Mouse (Mus musculus) testis, adult 2 months (tissue): ENCODE data around the gene Gm13279. TPM values are rescaled to one million over a fixed set of nuclear protein-coding genes. Genes with fewer than 3 reads are reported as not detected.
"Not testable (repeated sequence)": the region's sequence is repeated elsewhere in the genome, so short reads cannot be mapped to it uniquely, and the experiment has no call there.

ENCODE experiments used
- H3K27ac ChIP-seq: fragments of 200-500 bp; 2 replicates; pipeline ENCODE4 v1.5.1; 2012; ENCODE audit warnings: low read depth, low read length; ENCODE audit not compliant: control insufficient read depth, insufficient read depth
- H3K27me3 ChIP-seq: fragments of 200-500 bp; 2 replicates; pipeline ENCODE4 v1.6.1; 2012; ENCODE audit warnings: mild to moderate bottlenecking, low read length, moderate library complexity; ENCODE audit not compliant: control insufficient read depth, insufficient read depth
- H3K36me3 ChIP-seq: fragments of 200-500 bp; 2 replicates; pipeline ENCODE4 v1.6.1; 2012; ENCODE audit warnings: mild to moderate bottlenecking, low read length; ENCODE audit not compliant: control insufficient read depth, insufficient read depth
- H3K4me1 ChIP-seq: fragments of 200-500 bp; 2 replicates; pipeline ENCODE4 v1.6.1; 2012; ENCODE audit warnings: low read length; ENCODE audit not compliant: control insufficient read depth, insufficient read depth
- H3K4me3 ChIP-seq: fragments of 200-500 bp; 2 replicates; pipeline ENCODE4 v1.5.1; 2012; ENCODE audit warnings: low read depth, mild to moderate bottlenecking, low read length, moderate library complexity, mixed read lengths; ENCODE audit not compliant: control insufficient read depth
- CTCF ChIP-seq: fragments of 200-500 bp; IDR thresholded peaks from 2 replicates; pipeline ENCODE4 v1.5.1; 2012; ENCODE audit warnings: low read depth, mild to moderate bottlenecking, inconsistent platforms, low read length, moderate library complexity; ENCODE audit not compliant: control insufficient read depth, insufficient read depth, insufficient replicate concordance
- POLR2A ChIP-seq: fragments of 200-500 bp; IDR thresholded peaks from 2 replicates; pipeline ENCODE4 v1.6.1; 2012; ENCODE audit warnings: low read depth, mild to moderate bottlenecking, inconsistent platforms, low read length, moderate library complexity; ENCODE audit not compliant: control insufficient read depth
- polyA plus RNA-seq: library from polyadenylated mRNA; depleted of rRNA; stranded (reverse); fragments of >200 nt; gene quantifications from 2 replicates; pipeline ENCODE4 v1.2.3, GENCODE M21; 2012; rRNA removed

Gm13279 gene
- not detected in 2 replicates for polyA plus RNA-seq

- H3K36me3 ChIP-seq, H3K27ac ChIP-seq, H3K4me1 ChIP-seq, H3K4me3 ChIP-seq, H3K27me3 ChIP-seq: not testable (repeated sequence)
Observed at GRCm38 (mm10) chr4:88797097-88797496, at the start of gene Gm13279. Gm13279 (plus strand) TSS chr4:88797397.

- TF ChIP-seq CTCF: no peak
- no peak for TF ChIP-seq POLR2A
- H3K4me1 ChIP-seq: no peaks in the 10 kb centered on the region
- no peaks in the 10 kb centered on the region for H3K27me3 ChIP-seq
- H3K27ac ChIP-seq: no peak overlapping the region
- H3K36me3 ChIP-seq: no peaks in the 10 kb centered on the region
- H3K4me3 ChIP-seq: no peak overlapping the region
Observed at GRCm38 (mm10) chr4:88749926-88750325, 47.3 kb upstream of the Gm13279 start.

DNA sequence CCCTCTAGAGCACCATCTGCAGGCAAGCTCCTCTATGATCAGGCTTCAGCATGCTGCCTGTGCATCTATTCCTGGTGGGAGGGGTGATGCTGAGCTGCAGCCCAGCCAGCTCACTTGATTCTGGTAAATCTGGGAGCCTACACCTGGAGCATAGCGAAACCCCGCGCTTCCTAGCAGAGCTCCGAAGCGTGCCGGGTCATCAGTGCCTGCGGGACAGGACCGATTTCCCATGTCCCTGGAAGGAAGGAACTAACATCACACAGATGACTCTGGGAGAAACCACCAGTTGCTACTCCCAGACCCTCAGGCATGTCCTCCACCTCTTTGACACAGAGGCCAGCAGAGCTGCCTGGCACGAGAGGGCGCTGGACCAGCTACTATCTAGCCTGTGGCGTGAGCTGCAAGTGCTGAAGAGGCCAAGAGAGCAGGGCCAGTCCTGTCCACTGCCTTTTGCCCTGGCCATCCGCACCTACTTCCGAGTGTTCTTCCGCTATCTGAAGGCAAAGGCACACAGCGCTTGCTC lies 42.3 kb upstream of the Gm13279 start, which contains the start of gene Gm13271:
Gm13271 (plus strand) TSS at position 51 of the 523 bp plus-strand sequence.
- H3K4me1 ChIP-seq: not testable (repeated sequence)

DNA sequence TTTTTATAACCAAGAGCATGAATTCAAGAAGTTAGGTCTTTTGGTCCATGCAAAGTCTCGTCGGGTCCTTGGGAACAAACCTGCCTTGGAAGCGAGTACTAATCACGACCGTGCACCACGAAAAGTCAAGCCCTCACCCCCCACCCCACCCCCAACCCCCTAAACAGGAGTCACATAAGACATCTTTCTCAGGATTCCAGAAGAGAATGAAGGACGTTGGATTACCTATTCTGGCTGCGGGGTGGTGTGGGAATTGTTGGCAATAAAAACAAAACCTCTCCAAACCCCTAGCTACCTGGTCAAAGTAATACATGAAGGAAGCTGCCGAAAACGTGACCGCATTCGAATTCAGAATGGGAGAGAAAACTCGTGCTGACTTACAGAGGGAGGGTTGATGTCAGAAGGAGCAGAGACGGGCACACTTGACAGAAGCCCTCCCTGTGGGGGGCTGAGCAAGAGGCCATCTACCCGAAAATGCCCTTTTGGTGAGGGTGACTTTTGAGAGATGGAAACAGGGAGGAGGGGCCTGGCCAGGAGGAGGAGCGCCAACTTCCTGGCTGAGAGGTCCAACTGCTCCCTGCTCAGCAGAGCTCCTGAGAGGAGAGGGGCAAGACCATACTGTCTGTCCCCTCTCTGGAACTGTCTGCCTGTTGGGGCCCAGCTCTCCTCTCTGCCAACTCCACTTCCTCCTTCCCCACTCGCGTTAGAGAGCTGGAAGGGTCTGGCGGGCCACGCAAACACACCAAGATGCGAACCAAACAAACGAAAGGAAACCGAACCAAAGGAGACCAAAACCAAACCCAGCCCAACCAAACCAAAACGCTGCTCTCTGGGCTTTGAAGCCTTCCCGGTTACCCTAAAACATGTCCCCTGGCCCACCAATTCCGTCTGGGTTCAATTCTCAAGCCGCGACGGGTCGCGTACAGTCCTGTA lies 40.4 kb upstream of the Gm13279 start:
- Histone ChIP-seq H3K27ac (peak overlapping the region; percentile 2; the same call in 1 of the 2 replicates), H3K4me3 (peak overlapping the region; percentile 52)
- not testable (repeated sequence) for H3K4me1 ChIP-seq, H3K36me3 ChIP-seq, H3K27me3 ChIP-seq

More for the DNA sequence above, 42.3 kb upstream of the Gm13279 start, which contains the start of gene Gm13271:
- not testable (repeated sequence) for H3K27me3 ChIP-seq, H3K27ac ChIP-seq, H3K4me3 ChIP-seq, H3K36me3 ChIP-seq

DNA sequence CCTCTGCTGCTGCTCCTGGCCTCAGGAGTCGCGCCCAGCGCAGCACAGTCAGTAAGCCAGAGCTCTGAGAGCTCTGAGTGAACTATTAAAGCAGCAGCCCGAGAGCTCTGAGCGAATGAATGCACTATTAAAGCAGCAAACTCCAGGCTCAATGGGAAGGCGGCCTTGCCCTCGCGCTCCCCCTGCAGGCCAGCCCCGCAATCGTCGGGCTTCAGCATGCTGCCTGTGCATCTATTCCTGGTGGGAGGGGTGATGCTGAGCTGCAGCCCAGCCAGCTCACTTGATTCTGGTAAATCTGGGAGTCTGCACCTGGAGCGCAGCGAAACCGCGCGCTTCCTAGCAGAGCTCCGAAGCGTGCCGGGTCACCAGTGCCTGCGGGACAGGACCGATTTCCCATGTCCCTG lies 39.6 kb upstream of the Gm13279 start:
- not testable (repeated sequence) for H3K4me1 ChIP-seq, H3K27me3 ChIP-seq, H3K27ac ChIP-seq, H3K36me3 ChIP-seq
- TF ChIP-seq POLR2A (peak; percentile 27; the same call in 1 of the 2 replicates), CTCF (peak; percentile 59; the same call in 1 of the 2 replicates)
- H3K4me3 ChIP-seq: peak overlapping the region; percentile 52

DNA sequence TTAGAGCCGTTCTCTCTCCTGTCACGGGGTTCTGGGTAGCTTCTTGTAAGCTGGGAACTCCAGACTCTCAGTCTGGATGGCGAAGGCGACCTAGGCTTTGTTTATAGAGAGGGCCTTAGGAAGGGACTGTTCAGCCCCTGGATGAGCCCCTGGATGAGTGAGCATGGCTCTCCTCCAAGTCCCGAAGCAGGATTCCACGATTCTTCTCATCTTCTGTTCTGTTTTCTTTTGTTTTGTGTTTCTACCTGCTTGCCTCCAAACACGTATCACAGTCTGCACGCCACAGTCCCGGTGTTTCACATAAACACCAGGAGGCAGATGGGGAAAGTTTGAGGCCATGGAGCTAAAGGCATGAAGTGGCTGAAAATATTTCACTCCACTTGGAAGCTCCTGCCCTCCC lies 38.4 kb upstream of the Gm13279 start:
- H3K36me3 ChIP-seq, H3K4me3 ChIP-seq, H3K27me3 ChIP-seq, H3K4me1 ChIP-seq, H3K27ac ChIP-seq: not testable (repeated sequence)

DNA sequence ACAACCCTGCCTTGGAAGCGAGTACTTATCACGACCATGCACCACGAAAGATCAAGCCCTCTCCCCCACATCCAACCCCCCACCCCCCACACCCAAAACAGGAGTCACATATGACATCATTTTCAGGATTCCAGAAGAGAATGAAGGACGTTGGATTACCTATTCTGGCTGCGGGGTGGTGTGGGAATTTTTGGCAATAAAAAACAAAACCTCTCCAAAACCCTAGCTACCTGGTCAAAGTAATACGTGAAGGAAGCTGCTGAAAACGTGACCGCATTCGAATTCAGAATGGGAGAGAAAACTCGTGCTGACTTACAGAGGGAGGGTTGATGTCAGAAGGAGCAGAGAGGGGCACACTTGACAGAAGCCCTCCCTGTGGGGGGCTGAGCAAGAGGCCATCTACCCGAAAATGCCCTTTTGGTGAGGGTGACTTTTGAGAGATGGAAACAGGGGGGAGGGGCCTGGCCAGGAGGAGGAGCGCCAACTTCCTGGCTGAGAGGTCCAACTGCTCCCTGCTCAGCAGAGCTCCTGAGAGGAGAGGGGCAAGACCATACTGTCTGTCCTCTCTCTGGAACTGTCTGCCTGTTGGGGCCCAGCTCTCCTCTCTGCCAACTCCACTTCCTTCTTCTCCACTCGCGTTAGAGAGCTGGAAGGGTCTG lies 37.5 kb upstream of the Gm13279 start, which contains the start of gene Gm13283:
Gm13283 (plus strand) TSS at position 510 of the 659 bp plus-strand sequence.
- not testable (repeated sequence) for H3K27ac ChIP-seq, H3K36me3 ChIP-seq, H3K4me3 ChIP-seq, H3K27me3 ChIP-seq, H3K4me1 ChIP-seq

- not testable (repeated sequence) for H3K4me3 ChIP-seq, H3K27ac ChIP-seq, H3K4me1 ChIP-seq, H3K27me3 ChIP-seq, H3K36me3 ChIP-seq
Observed at GRCm38 (mm10) chr4:88760431-88760830, 36.8 kb upstream of the Gm13279 start.

DNA sequence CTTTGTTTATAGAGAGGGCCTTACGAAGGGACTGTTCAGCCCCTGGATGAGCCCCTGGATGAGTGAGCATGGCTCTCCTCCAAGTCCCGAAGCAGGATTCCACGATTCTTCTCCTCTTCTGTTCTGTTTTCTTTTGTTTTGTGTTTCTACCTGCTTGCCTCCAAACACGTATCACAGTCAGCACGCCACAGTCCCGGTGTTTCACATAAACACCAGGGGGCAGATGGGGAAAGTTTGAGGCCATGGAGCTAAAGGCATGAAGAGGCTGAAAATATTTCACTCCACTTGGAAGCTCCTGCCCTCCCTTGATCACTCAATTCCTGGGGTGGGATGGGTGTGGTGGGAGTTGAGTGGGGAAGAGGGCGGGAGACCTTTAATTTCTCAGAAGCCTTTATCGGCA lies 35.4 kb upstream of the Gm13279 start:
- not testable (repeated sequence) for H3K4me3 ChIP-seq, H3K4me1 ChIP-seq, H3K36me3 ChIP-seq, H3K27ac ChIP-seq, H3K27me3 ChIP-seq

DNA sequence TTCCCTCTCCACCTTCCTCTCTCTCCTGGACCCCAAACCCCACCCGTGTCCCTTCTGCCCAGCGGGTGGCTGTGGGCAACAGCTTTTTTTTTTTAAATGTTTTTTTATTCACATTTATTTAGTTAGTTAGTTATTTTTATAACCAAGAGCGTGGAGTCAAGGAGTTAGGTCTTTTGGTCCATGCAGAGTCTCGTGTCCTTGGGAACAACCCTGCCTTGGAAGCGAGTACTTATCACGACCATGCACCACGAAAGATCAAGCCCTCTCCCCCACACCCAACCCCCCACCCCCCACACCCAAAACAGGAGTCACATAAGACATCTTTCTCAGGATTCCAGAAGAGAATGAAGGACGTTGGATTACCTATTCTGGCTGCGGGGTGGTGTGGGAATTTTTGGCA lies 34.9 kb upstream of the Gm13279 start:
- not testable (repeated sequence) for H3K36me3 ChIP-seq, H3K27ac ChIP-seq, H3K4me3 ChIP-seq

GRCm38 (mm10) chr4:88763384-88764018 lies 33.7 kb upstream of the Gm13279 start:
- not testable (repeated sequence) for H3K27ac ChIP-seq, H3K36me3 ChIP-seq, H3K4me1 ChIP-seq, H3K27me3 ChIP-seq, H3K4me3 ChIP-seq

More for the DNA sequence above, 34.9 kb upstream of the Gm13279 start:
- not testable (repeated sequence) for H3K27me3 ChIP-seq, H3K4me1 ChIP-seq
